Mouse (Mus musculus) cerebellum, adult 11 months (tissue): Measurements from ENCODE around the gene Hoxd13.

Experiments used
- DNase-seq: peaks from one replicate; pipeline ENCODE4 v3.0.0; 2022

The Hoxd13 gene

DNA sequence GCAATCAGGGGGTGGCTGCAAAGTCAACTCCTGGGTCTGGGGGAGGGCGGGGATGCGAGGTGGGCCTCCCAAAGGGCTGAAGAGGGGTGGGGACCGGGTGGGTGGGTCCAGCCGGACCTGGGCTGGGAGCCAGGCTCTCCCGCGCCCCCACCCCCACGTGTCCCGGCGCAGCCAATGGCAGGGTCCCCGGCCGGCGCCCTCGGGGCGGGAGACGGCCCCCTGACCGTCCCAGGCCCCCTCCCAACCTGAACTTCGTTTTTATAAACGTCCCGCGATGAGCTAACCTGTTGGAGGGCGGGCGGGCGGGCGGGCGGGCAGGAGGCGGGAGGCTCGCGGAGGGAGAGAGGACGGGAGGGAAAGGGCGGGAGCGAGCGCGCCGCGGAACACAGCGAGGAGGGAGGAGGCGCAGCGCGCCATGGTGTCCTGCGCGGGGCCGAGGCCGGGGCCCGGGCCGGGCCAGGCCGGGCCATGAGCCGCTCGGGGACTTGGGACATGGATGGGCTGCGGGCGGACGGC lies at the start of gene Hoxd13:
TSS of gene Hoxd13 (plus strand) at position 469 of the 516 bp plus-strand sequence.
- no peak for DNase-seq

GRCm38 (mm10) chr2:74619676-74620246 lies 48.3 kb upstream of the Hoxd13 start:
- DNase-seq, result no peak

DNA sequence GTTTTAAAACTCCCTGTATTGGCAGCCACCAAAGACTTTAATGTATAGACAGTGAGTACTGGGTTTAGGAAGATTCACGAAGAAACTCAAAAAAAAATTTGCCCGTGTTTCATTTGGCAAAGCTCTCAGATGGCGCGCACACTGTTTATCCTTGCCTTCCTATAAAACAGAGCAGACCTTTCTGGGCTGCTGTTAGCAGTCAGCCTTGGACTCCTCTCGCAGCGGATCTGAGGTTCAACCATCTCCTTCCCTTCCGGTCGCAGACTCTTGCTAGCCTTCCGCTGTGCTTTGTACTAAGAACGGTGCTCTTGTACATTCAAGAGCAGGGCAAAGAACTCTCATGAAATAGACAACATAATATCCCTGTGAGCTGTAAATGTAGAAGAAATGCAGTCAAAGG lies 47.7 kb upstream of the Hoxd13 start:
- no peak for DNase-seq

DNA sequence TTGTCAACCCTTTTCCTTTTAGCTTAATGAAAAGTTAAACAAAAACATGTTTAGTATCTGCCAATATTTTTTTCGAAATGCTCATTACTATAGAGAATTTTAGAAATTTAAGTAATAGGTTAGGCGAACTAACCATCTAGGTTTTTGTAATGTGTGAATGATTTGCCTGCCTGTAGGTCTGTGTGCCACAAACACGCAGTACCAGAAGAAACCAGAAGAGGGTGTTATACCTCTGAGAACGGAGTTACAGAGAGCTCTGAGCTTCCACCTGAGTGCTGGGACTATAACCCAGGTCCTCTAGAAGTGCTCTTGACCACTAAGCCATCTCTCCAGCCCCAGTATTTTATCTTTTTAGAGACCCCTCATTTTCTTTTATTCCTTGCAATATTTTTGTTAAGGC lies 32.7 kb upstream of the Hoxd13 start:
- no peak for DNase-seq

GRCm38 (mm10) chr2:74642431-74642830 lies 25.7 kb upstream of the Hoxd13 start:
- no peak for DNase-seq

- DNase-seq, result no peak
These were observed 22.5 kb upstream of the Hoxd13 start for GRCm38 (mm10) chr2:74645631-74646030.

DNA sequence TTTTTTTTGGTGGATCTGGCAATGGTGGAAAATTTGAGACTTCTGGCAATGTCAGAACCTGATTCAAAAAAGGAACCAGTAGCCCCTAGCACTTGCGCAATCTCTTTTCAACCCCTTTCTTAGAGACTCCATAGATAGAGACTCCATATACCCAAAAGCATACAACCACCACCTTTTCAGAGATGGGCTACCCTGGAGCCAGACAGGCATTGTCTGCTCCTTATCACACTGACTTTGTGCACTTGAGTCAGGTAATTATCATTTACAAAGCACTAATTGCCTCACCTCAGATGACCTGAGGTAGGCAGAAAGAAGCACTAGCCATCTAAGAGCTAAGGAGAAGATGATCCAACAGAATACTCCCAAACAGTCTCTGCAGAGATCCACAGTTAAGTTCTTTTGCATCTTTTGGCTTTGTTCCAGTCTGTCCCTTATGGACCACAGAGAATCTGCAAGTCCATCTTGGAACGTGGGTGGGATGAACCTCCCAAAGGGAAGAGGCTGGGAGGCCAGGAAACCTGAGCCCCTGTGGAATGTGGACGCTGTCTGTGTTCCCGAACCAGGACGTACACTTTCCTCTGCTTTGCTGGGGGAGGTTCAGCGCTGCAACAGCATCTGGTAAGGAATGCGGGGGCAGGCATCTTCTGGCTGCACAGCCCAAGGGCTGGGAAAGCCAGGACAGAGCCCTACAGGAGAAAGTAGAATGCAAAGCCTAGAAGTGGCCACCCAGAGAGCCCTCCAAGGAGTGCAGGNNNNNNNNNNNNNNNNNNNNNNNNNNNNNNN lies 20.8 kb upstream of the Hoxd13 start:
- no peak for DNase-seq

DNA sequence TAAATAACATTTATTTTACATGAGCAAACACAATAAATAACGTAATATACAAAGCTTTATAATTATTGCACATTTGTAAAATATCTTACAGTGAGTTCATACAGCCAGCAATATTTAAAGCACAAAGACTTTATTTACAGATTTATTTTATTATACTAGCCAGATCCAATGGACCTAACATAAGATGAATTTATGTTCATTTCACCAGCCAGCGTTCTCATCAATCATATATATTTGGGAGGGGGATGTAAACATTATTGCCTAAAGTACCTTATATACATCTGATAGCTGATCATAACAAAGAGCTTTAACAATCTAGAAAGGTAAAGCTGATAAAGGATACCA lies 15.1 kb upstream of the Hoxd13 start:
- DNase-seq, result no peak

- DNase-seq, result no peak
These were observed 14.2 kb upstream of the Hoxd13 start for GRCm38 (mm10) chr2:74653781-74654535.

DNA sequence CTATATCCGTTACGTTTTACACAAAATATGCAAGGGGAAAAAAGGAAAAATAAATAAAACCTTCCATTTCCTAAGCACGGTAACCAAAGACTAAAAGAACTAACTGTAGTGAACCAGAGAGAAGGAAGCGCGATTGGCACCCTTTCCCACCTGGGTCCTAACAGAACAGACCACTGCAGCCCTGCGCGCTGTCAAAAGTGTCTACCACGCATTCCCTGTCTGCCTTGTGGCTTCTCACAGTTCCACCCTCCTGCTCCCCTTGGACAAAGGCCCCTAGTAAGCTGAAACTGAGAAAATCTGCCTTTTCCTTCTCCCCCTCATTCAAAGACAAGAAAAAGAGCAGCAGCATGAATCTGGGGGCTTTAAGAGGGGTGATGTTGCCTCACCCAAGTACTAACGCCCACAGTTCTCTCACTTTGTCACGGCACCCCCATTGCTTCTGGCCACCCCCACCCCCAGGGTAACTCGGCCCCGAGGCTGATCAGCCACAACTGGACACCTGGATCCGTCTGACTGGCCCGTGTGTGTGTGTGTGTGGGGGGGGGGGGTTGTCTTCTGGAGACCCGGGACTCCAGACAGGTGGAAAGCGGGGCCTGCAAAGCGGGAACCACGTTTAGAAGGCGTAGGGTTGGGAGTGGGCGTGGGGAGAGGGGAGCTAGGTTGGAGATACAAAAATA lies 13.2 kb upstream of the Hoxd13 start:
- DNase-seq, result no peak

DNA sequence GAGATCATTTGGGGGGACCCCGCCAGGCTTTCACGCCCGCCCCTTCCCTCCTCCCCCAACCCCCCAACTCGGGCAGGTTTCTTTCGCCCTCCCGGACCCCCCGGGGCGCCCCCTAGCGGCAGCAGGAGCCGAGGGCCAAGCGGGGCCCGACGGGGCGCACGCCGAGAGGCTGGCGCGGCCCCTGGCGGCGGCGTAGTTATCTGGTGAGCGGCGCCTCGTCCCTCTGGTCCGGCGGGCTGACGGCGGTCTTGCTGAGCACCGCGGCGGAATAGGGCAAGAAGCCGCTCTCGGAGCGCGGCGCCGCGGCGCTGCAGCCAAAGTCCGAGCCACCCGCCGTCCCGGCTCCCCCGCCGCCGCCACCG lies 12.7 kb upstream of the Hoxd13 start:
- no peak for DNase-seq

- DNase-seq, result no peak
These were observed 12.1 kb upstream of the Hoxd13 start for GRCm38 (mm10) chr2:74655821-74656631.

DNA sequence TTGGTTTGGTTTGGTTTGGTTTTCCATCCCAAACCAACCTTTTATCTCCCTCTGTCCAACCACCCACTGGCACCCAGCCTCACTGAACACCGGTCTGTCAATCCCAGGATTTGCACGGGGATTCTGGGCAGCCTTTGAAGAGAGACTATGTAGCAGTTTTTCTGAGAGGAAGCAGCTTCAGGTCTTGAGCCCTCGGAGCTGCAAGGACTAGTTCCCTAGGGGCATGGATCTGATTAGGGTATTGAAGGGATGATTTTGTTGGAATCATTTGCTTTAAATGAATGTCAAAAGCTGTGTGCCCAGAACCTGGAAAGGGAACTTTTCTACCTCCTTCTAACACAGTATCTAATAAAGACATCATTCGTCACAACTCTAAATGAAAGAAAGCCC lies 11.5 kb upstream of the Hoxd13 start:
- DNase-seq, result no peak

GRCm38 (mm10) chr2:74657251-74658023 lies 10.7 kb upstream of the Hoxd13 start:
- DNase-seq, result no peak

- no peak for DNase-seq
These were observed 10.0 kb upstream of the Hoxd13 start for GRCm38 (mm10) chr2:74658024-74658666.

GRCm38 (mm10) chr2:74658667-74659371 lies 9.3 kb upstream of the Hoxd13 start:
- DNase-seq, result no peak

DNA sequence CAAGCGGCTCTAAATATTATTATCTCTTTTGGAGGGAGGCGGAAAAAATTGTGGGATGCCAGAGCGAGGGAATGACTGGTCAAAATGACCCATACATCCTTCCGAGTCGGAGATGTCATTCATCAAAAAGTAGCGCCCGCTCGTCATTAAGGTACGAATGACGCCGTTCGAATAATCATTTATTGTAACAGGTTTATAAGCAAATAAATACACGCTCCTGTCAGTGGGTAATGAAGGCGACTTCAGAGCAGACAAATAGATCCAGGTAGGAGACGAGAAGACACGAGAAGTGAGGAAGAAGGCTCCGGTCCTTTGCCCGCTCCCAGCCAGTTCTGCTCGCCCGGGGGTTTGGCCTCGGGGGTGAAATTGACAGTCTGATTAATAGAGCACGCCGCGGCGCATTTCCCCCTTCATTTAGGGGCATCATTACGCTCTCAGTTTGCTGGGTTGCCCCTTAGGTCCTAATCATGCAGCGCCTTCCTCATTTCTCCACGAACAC lies 8.6 kb upstream of the Hoxd13 start, which contains the start of gene Evx2:
TSS of gene Evx2 (minus strand) at position 51 of the 499 bp plus-strand sequence.
- DNase-seq, result no peak

GRCm38 (mm10) chr2:74660421-74661375 lies 7.4 kb upstream of the Hoxd13 start:
- DNase-seq, result no peak

GRCm38 (mm10) chr2:74661685-74662084 lies 6.4 kb upstream of the Hoxd13 start:
- no peak for DNase-seq
